Mouse (Mus musculus): ENCODE measurements at regions not wholly inside any gene's neighbourhood (a gene's known extent, or its start where the extent isn't known, plus 50 kb on each side); places are given as distances from the start of the nearest gene placed in this dataset.
A peak's percentile ranks its signal among the peaks of the same experiment; 100 is the strongest.

- H3K36me3 ChIP-seq (ENCODE audit: control insufficient read depth, insufficient read depth, low read length): no peaks in the 10 kb centered on the region
- 25% methylated on average over 12 of the region's 12 CpGs for WGBS
- H3K9ac ChIP-seq (ENCODE audit: low read length): no peak overlapping the region
- H3K4me1 ChIP-seq (replicated peaks; ENCODE audit: control insufficient read depth, insufficient read depth, low read length): peaks cover 19% of the 10 kb centered on the region
- H3K4me2 ChIP-seq (ENCODE audit: low read depth, low read length): no peak overlapping the region
- H3K27me3 ChIP-seq (ENCODE audit: control insufficient read depth, insufficient read depth, low read depth, low read length): no peaks in the 10 kb centered on the region
- H3K27ac ChIP-seq (ENCODE audit: low read length): peak overlapping the region; percentile 50
- peak; percentile 66 for ATAC-seq (ENCODE audit: low read depth)
- H3K9me3 ChIP-seq (ENCODE audit: control insufficient read depth, low read length): no peaks in the 10 kb centered on the region
- no peak overlapping the region for H3K4me3 ChIP-seq (ENCODE audit: low read length)
Observed at GRCm38 (mm10) chr2:170209121-170209520, 61.2 kb upstream of the Zfp217 start.

DNA sequence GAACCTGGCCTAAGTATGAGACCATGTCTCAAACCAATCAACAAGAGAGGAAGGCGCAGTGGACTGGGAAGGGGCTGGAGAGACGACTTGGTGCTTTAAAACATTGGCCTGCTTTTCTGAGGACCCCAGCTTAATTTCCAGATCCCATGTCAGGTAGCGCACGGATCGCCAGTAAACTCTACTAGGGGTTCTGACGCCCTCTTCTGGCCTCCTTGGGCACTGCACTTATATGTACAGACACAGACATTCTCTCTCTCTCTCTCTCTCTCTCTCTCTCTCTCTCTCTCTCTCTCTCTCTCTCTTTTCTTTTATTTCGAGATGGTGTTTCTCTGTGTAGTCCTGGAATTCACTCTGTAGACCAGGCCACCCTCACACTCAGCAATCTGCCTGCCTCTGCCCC, 60.0 kb upstream of the Zfp217 start:
- H3K4me1 ChIP-seq (replicated peaks; ENCODE audit: control insufficient read depth, insufficient read depth, low read length): peaks cover 19% of the 10 kb centered on the region
- no peak for ATAC-seq (ENCODE audit: low read depth)
- H3K27me3 ChIP-seq (ENCODE audit: control insufficient read depth, insufficient read depth, low read depth, low read length): no peaks in the 10 kb centered on the region
- no peak overlapping the region for H3K4me3 ChIP-seq (ENCODE audit: low read length)
- H3K4me2 ChIP-seq (ENCODE audit: low read depth, low read length): no peak overlapping the region
- H3K9me3 ChIP-seq (ENCODE audit: control insufficient read depth, low read length): no peaks in the 10 kb centered on the region
- no peak overlapping the region for H3K9ac ChIP-seq (ENCODE audit: low read length)
- H3K27ac ChIP-seq (ENCODE audit: low read length): no peak overlapping the region
- H3K36me3 ChIP-seq (ENCODE audit: control insufficient read depth, insufficient read depth, low read length): no peaks in the 10 kb centered on the region
- WGBS: 85% methylated on average over 7 of the region's 7 CpGs

GRCm38 (mm10) chr2:170207395-170207794, 59.5 kb upstream of the Zfp217 start:
- H3K36me3 ChIP-seq (ENCODE audit: control insufficient read depth, insufficient read depth, low read length): no peaks in the 10 kb centered on the region
- no peak for ATAC-seq (ENCODE audit: low read depth)

GRCm38 (mm10) chr2:170206870-170207269, 59.0 kb upstream of the Zfp217 start:
- H3K27me3 ChIP-seq (ENCODE audit: control insufficient read depth, insufficient read depth, low read depth, low read length): no peaks in the 10 kb centered on the region
- no peaks in the 10 kb centered on the region for H3K9me3 ChIP-seq (ENCODE audit: control insufficient read depth, low read length)
- peaks cover 19% of the 10 kb centered on the region for H3K4me1 ChIP-seq (replicated peaks; ENCODE audit: control insufficient read depth, insufficient read depth, low read length)
- no peak overlapping the region for H3K4me3 ChIP-seq (ENCODE audit: low read length)
- H3K27ac ChIP-seq (ENCODE audit: low read length): no peak overlapping the region
- no peak overlapping the region for H3K9ac ChIP-seq (ENCODE audit: low read length)
- ATAC-seq (ENCODE audit: low read depth): no peak
- no peaks in the 10 kb centered on the region for H3K36me3 ChIP-seq (ENCODE audit: control insufficient read depth, insufficient read depth, low read length)
- WGBS: 51% methylated on average over 14 of the region's 14 CpGs
- H3K4me2 ChIP-seq (ENCODE audit: low read depth, low read length): no peak overlapping the region

More at GRCm38 (mm10) chr2:170207395-170207794, 59.5 kb upstream of the Zfp217 start:
- Histone ChIP-seq H3K4me1 (replicated peaks; ENCODE audit: control insufficient read depth, insufficient read depth, low read length) (peaks cover 19% of the 10 kb centered on the region), H3K4me2 (ENCODE audit: low read depth, low read length) (no peak overlapping the region), H3K9ac (ENCODE audit: low read length) (no peak overlapping the region), H3K27ac (ENCODE audit: low read length) (no peak overlapping the region), H3K4me3 (ENCODE audit: low read length) (no peak overlapping the region), H3K27me3 (ENCODE audit: control insufficient read depth, insufficient read depth, low read depth, low read length) (no peaks in the 10 kb centered on the region), H3K9me3 (ENCODE audit: control insufficient read depth, low read length) (no peaks in the 10 kb centered on the region)
- 86% methylated on average over 6 of the region's 6 CpGs for WGBS

DNA sequence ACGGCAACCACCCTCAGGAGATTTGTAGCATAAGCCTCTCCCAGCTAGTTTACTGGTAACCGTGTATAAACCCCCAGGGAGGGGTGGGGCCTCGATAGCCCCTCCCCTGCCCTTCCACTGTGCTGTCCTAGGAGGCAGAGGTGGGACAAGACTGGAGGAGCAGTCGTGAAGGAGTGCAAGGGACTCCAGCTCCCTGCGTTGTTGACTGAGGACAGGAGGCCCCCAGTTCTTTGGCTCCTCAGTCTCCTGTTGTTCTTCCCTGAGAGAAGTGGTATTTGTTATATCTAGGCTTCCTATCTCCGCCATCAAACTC, 58.5 kb upstream of the Zfp217 start:
- Histone ChIP-seq H3K4me3 (ENCODE audit: low read length) (no peak overlapping the region; the same call in 1 of the 2 replicates), H3K27me3 (ENCODE audit: control insufficient read depth, insufficient read depth, low read depth, low read length) (no peaks in the 10 kb centered on the region), H3K27ac (ENCODE audit: low read length) (peak overlapping the region; percentile 43), H3K4me2 (ENCODE audit: low read depth, low read length) (peak overlapping the region; percentile 81), H3K9ac (ENCODE audit: low read length) (no peak overlapping the region), H3K4me1 (replicated peaks; ENCODE audit: control insufficient read depth, insufficient read depth, low read length) (peaks cover 19% of the 10 kb centered on the region), H3K9me3 (ENCODE audit: control insufficient read depth, low read length) (no peaks in the 10 kb centered on the region), H3K36me3 (ENCODE audit: control insufficient read depth, insufficient read depth, low read length) (no peaks in the 10 kb centered on the region)
- WGBS: 7% methylated on average over 6 of the region's 6 CpGs
- ATAC-seq (ENCODE audit: low read depth): peak; percentile 50

- no peaks in the 10 kb centered on the region for H3K9me3 ChIP-seq (ENCODE audit: control insufficient read depth, low read length)
- H3K27ac ChIP-seq (ENCODE audit: low read length): peak overlapping the region; percentile 97
- H3K27me3 ChIP-seq (ENCODE audit: control insufficient read depth, insufficient read depth, low read depth, low read length): no peaks in the 10 kb centered on the region
- peak overlapping the region; percentile 64 for H3K9ac ChIP-seq (ENCODE audit: low read length)
- H3K36me3 ChIP-seq (ENCODE audit: control insufficient read depth, insufficient read depth, low read length): no peaks in the 10 kb centered on the region
- peak overlapping the region; percentile 81 for H3K4me2 ChIP-seq (ENCODE audit: low read depth, low read length)
- WGBS: 0% methylated on average over 17 of the region's 17 CpGs
- H3K4me3 ChIP-seq (ENCODE audit: low read length): peak overlapping the region; percentile 52
- H3K4me1 ChIP-seq (replicated peaks; ENCODE audit: control insufficient read depth, insufficient read depth, low read length): peaks cover 19% of the 10 kb centered on the region
- ATAC-seq (ENCODE audit: low read depth): peak; percentile 80
Observed at GRCm38 (mm10) chr2:170205591-170206441, 57.9 kb upstream of the Zfp217 start.

DNA sequence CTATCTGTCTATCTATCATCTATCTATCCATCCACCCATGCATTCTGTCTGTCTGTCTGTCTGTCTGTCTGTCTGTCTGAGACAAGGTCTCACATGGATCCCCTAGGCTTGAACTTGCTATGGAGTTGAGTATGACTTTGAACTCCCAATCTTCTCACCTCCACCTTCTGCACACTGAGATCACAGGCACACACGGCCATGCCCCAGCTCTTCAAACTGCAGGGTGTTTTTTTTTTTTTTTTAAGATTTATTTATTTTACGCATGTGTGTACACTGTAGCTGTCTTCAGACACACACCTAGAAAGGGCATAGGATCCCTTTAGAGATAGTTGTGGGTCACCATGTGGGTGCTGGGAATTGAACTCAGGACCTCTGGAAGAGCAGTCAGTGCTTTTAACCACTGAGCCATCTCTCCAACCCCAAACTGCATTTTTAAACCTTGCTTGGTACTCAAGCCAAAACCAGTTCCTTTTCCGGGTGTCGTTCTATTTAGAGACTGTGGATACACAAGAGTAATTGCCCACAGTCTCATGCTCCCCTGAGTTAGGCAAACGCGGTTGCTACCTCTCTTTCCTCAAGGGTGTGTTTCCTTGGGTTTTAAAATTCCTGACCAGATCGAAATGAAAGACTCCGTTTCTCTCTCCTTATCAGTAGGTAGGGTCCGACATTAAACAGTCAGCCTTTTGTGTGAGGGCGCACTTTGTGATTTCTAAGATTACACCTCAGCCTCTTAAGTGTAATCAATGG, 57.0 kb upstream of the Zfp217 start:
- no peaks in the 10 kb centered on the region for H3K36me3 ChIP-seq (ENCODE audit: control insufficient read depth, insufficient read depth, low read length)
- no peaks in the 10 kb centered on the region for H3K27me3 ChIP-seq (ENCODE audit: control insufficient read depth, insufficient read depth, low read depth, low read length)
- peak overlapping the region; percentile 81 for H3K4me2 ChIP-seq (ENCODE audit: low read depth, low read length)
- 12% methylated on average over 10 of the region's 10 CpGs for WGBS
- no peaks in the 10 kb centered on the region for H3K9me3 ChIP-seq (ENCODE audit: control insufficient read depth, low read length)
- peaks cover 19% of the 10 kb centered on the region for H3K4me1 ChIP-seq (replicated peaks; ENCODE audit: control insufficient read depth, insufficient read depth, low read length)
- peak overlapping the region; percentile 97 for H3K27ac ChIP-seq (ENCODE audit: low read length)
- peak overlapping the region; percentile 52 for H3K4me3 ChIP-seq (ENCODE audit: low read length)
- peak overlapping the region; percentile 64 for H3K9ac ChIP-seq (ENCODE audit: low read length)
- peak; percentile 41 for ATAC-seq (ENCODE audit: low read depth)

DNA sequence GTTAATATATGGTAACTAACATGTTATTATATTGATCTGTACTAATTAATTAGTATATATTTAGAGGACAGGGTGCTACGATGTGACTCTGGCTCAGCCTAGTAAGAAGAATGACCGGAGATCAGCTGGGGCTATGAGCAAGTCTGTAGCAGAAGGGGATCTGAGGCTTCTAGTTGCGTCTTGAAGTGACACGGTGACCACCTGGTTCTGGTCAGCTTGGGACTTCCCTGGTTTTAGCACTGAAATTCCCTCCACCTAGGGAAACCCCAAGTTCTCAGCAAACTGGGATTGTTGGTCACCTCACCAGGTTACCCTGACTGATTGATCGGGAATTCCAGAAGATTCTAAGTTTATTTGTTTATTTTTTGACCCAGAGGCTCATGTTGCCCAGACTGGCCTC, 55.6 kb upstream of the Zfp217 start:
- H3K27me3 ChIP-seq (ENCODE audit: control insufficient read depth, insufficient read depth, low read depth, low read length): no peaks in the 10 kb centered on the region
- H3K4me3 ChIP-seq (ENCODE audit: low read length): no peak overlapping the region
- no peaks in the 10 kb centered on the region for H3K36me3 ChIP-seq (ENCODE audit: control insufficient read depth, insufficient read depth, low read length)
- ATAC-seq (ENCODE audit: low read depth): no peak
- H3K9me3 ChIP-seq (ENCODE audit: control insufficient read depth, low read length): no peaks in the 10 kb centered on the region
- H3K4me2 ChIP-seq (ENCODE audit: low read depth, low read length): no peak overlapping the region
- H3K4me1 ChIP-seq (replicated peaks; ENCODE audit: control insufficient read depth, insufficient read depth, low read length): peaks cover 13% of the 10 kb centered on the region
- WGBS: 70% methylated on average over 5 of the region's 5 CpGs
- no peak overlapping the region for H3K9ac ChIP-seq (ENCODE audit: low read length)
- no peak overlapping the region for H3K27ac ChIP-seq (ENCODE audit: low read length)

DNA sequence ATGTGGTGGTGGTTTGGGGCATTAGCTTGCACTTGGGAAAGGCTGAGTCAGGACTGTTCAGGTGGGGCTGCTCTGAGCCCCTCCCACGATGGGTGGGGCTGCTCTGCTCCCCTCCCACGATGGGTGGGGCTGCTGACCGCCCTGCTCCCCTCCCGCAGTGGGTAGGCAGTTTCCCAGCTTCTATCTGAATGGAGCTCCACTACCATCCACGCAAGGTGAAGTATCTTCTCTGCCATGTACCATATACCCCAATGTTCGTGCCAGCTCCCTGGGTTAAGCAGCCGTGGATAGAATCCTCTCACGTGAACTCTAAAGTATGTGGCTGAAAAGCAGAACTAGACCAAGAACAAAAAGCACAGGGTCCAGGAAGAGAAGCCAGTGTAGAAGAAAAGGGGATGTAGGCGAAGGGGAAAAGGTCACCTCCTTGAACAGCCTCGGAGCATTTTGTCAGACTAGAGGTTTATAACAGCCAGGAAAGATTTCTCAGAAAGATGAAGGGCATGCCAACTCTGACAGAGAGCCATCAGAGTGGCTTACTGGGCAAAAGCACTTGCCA, 54.0 kb upstream of the Zfp217 start:
- H3K27me3 ChIP-seq (ENCODE audit: control insufficient read depth, insufficient read depth, low read depth, low read length): no peaks in the 10 kb centered on the region
- no peaks in the 10 kb centered on the region for H3K9me3 ChIP-seq (ENCODE audit: control insufficient read depth, low read length)
- ATAC-seq (ENCODE audit: low read depth): no peak
- no peak overlapping the region for H3K4me2 ChIP-seq (ENCODE audit: low read depth, low read length)
- no peaks in the 10 kb centered on the region for H3K36me3 ChIP-seq (ENCODE audit: control insufficient read depth, insufficient read depth, low read length)
- H3K4me3 ChIP-seq (ENCODE audit: low read length): no peak overlapping the region
- H3K9ac ChIP-seq (ENCODE audit: low read length): no peak overlapping the region
- H3K27ac ChIP-seq (ENCODE audit: low read length): no peak overlapping the region
- peaks cover 12% of the 10 kb centered on the region for H3K4me1 ChIP-seq (replicated peaks; ENCODE audit: control insufficient read depth, insufficient read depth, low read length)
- WGBS: 66% methylated on average over 10 of the region's 10 CpGs
